Mouse (Mus musculus): ENCODE measurements at regions not wholly inside any gene's neighbourhood (a gene's known extent, or its start where the extent isn't known, plus 50 kb on each side); places are given as distances from the start of the nearest gene placed in this dataset.

- WGBS, result 80% methylated on average over 7 of the region's 7 CpGs
- H3K4me3 ChIP-seq (ENCODE audit: extremely low read depth, insufficient read depth, insufficient read length), result no peak overlapping the region
- no peaks in the 10 kb centered on the region for H3K4me1 ChIP-seq (ENCODE audit: control insufficient read depth, insufficient read depth, insufficient read length)
- no peak for TF ChIP-seq CTCF (IDR thresholded peaks at IDR 0.05; ENCODE audit: extremely low read depth, insufficient read depth, insufficient read length, insufficient replicate concordance)
- H3K27me3 ChIP-seq (ENCODE audit: control insufficient read depth, insufficient read depth, low read length), result no peaks in the 10 kb centered on the region
- H3K27ac ChIP-seq (ENCODE audit: insufficient read depth, low read length), result no peak overlapping the region
- no peak for DNase-seq (ENCODE audit: low read depth in 1 of 2, low spot score in 2 of 2)
- no peaks in the 10 kb centered on the region for H3K36me3 ChIP-seq (ENCODE audit: control insufficient read depth, insufficient read depth, low read length)
These were observed 126.0 kb upstream of the Hs6st1 start for GRCm38 (mm10) chr1:35942222-35942621.

GRCm38 (mm10) chr1:35943800-35944199 is 124.4 kb upstream of the Hs6st1 start:
- Histone ChIP-seq H3K4me3 (ENCODE audit: extremely low read depth, insufficient read depth, insufficient read length) (no peak overlapping the region), H3K36me3 (ENCODE audit: control insufficient read depth, insufficient read depth, low read length) (no peaks in the 10 kb centered on the region), H3K4me1 (ENCODE audit: control insufficient read depth, insufficient read depth, insufficient read length) (no peaks in the 10 kb centered on the region), H3K27me3 (ENCODE audit: control insufficient read depth, insufficient read depth, low read length) (no peaks in the 10 kb centered on the region), H3K27ac (ENCODE audit: insufficient read depth, low read length) (no peak overlapping the region)
- TF ChIP-seq CTCF (IDR thresholded peaks at IDR 0.05; ENCODE audit: extremely low read depth, insufficient read depth, insufficient read length, insufficient replicate concordance) (no peak), POLR2A (IDR thresholded peaks at IDR 0.05; ENCODE audit: low read depth, low read length) (no peak)
- DNase-seq (ENCODE audit: low read depth in 1 of 2, low spot score in 2 of 2), result no peak
- WGBS, result 90% methylated on average over 7 of the region's 7 CpGs

DNA sequence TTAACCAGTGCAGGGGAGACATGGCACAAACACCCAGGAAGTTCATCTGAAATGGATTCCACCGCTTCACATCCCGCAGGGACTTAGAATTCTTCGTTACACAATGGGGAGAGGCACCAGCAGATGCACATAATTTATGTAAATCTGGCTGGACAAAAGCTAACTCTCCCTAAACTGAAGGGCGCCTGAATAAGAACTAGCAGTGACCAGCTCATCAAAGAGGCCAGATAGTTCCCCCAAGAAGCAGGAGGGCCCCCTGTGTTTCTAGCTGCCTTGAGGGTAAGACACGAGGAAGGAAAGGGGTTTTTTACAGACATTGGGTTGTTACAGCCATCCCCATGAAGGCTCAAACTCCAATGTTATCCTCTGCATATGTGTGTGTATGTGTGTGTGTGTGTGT is 123.8 kb upstream of the Hs6st1 start:
- Histone ChIP-seq H3K4me1 (ENCODE audit: control insufficient read depth, insufficient read depth, insufficient read length) (no peaks in the 10 kb centered on the region), H3K27ac (ENCODE audit: insufficient read depth, low read length) (no peak overlapping the region), H3K27me3 (ENCODE audit: control insufficient read depth, insufficient read depth, low read length) (no peaks in the 10 kb centered on the region), H3K36me3 (ENCODE audit: control insufficient read depth, insufficient read depth, low read length) (no peaks in the 10 kb centered on the region), H3K4me3 (ENCODE audit: extremely low read depth, insufficient read depth, insufficient read length) (no peak overlapping the region)
- no peak for DNase-seq (ENCODE audit: low read depth in 1 of 2, low spot score in 2 of 2)
- WGBS, result 85% methylated on average over 5 of the region's 5 CpGs
- no peak for TF ChIP-seq POLR2A (IDR thresholded peaks at IDR 0.05; ENCODE audit: low read depth, low read length)

GRCm38 (mm10) chr1:35944849-35945248 is 123.4 kb upstream of the Hs6st1 start:
- no peak overlapping the region for H3K4me3 ChIP-seq (ENCODE audit: extremely low read depth, insufficient read depth, insufficient read length)
- H3K36me3 ChIP-seq (ENCODE audit: control insufficient read depth, insufficient read depth, low read length), result no peaks in the 10 kb centered on the region
- no peak for DNase-seq (ENCODE audit: low read depth in 1 of 2, low spot score in 2 of 2)
- H3K27me3 ChIP-seq (ENCODE audit: control insufficient read depth, insufficient read depth, low read length), result no peaks in the 10 kb centered on the region
- 91% methylated on average over 8 of the region's 8 CpGs for WGBS
- no peak overlapping the region for H3K27ac ChIP-seq (ENCODE audit: insufficient read depth, low read length)
- no peaks in the 10 kb centered on the region for H3K4me1 ChIP-seq (ENCODE audit: control insufficient read depth, insufficient read depth, insufficient read length)
- TF ChIP-seq CTCF (IDR thresholded peaks at IDR 0.05; ENCODE audit: extremely low read depth, insufficient read depth, insufficient read length, insufficient replicate concordance), result no peak
- TF ChIP-seq POLR2A (IDR thresholded peaks at IDR 0.05; ENCODE audit: low read depth, low read length), result no peak

GRCm38 (mm10) chr1:35945596-35945995 is 122.6 kb upstream of the Hs6st1 start:
- no peak for TF ChIP-seq CTCF (IDR thresholded peaks at IDR 0.05; ENCODE audit: extremely low read depth, insufficient read depth, insufficient read length, insufficient replicate concordance)
- no peak for TF ChIP-seq POLR2A (IDR thresholded peaks at IDR 0.05; ENCODE audit: low read depth, low read length)
- WGBS, result 87% methylated on average over 4 of the region's 4 CpGs
- no peak overlapping the region for H3K27ac ChIP-seq (ENCODE audit: insufficient read depth, low read length)

DNA sequence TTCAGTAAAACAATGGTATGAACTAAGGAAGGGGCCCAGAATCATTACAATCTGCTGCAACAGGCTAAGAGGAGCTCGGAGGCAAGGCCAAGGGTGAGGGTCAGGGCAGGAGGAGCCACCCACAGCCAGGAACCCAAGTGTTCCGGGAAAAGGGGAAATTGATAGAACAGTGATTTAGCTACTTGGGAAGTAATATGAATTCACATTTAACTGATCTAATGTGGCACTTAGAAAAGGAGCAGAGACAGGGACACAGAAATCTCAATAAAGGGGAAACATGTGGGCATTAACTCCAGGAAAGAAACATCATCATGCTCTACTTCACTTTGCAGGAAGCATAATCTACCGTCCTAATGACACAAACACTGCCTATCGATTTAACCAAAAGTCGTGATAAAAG is 120.1 kb upstream of the Hs6st1 start:
- WGBS, result 71% methylated on average over 5 of the region's 5 CpGs

More at GRCm38 (mm10) chr1:35945596-35945995, 122.6 kb upstream of the Hs6st1 start:
- Histone ChIP-seq H3K4me1 (ENCODE audit: control insufficient read depth, insufficient read depth, insufficient read length) (no peaks in the 10 kb centered on the region), H3K27me3 (ENCODE audit: control insufficient read depth, insufficient read depth, low read length) (no peaks in the 10 kb centered on the region), H3K4me3 (ENCODE audit: extremely low read depth, insufficient read depth, insufficient read length) (no peak overlapping the region), H3K36me3 (ENCODE audit: control insufficient read depth, insufficient read depth, low read length) (no peaks in the 10 kb centered on the region)
- no peak for DNase-seq (ENCODE audit: low read depth in 1 of 2, low spot score in 2 of 2)

GRCm38 (mm10) chr1:35951082-35951481 is 117.1 kb upstream of the Hs6st1 start:
- no peak overlapping the region for H3K27ac ChIP-seq (ENCODE audit: insufficient read depth, low read length)
- no peak overlapping the region for H3K4me3 ChIP-seq (ENCODE audit: extremely low read depth, insufficient read depth, insufficient read length)
- TF ChIP-seq POLR2A (IDR thresholded peaks at IDR 0.05; ENCODE audit: low read depth, low read length) (no peak), CTCF (IDR thresholded peaks at IDR 0.05; ENCODE audit: extremely low read depth, insufficient read depth, insufficient read length, insufficient replicate concordance) (no peak)
- WGBS, result 25% methylated on average over 4 of the region's 4 CpGs
- no peaks in the 10 kb centered on the region for H3K4me1 ChIP-seq (ENCODE audit: control insufficient read depth, insufficient read depth, insufficient read length)
- no peaks in the 10 kb centered on the region for H3K27me3 ChIP-seq (ENCODE audit: control insufficient read depth, insufficient read depth, low read length)
- no peaks in the 10 kb centered on the region for H3K36me3 ChIP-seq (ENCODE audit: control insufficient read depth, insufficient read depth, low read length)
- DNase-seq (ENCODE audit: low read depth in 1 of 2, low spot score in 2 of 2), result no peak

More for the DNA sequence above, 120.1 kb upstream of the Hs6st1 start:
- no peaks in the 10 kb centered on the region for H3K4me1 ChIP-seq (ENCODE audit: control insufficient read depth, insufficient read depth, insufficient read length)
- H3K36me3 ChIP-seq (ENCODE audit: control insufficient read depth, insufficient read depth, low read length), result no peaks in the 10 kb centered on the region
- no peaks in the 10 kb centered on the region for H3K27me3 ChIP-seq (ENCODE audit: control insufficient read depth, insufficient read depth, low read length)
- TF ChIP-seq CTCF (IDR thresholded peaks at IDR 0.05; ENCODE audit: extremely low read depth, insufficient read depth, insufficient read length, insufficient replicate concordance) (no peak), POLR2A (IDR thresholded peaks at IDR 0.05; ENCODE audit: low read depth, low read length) (no peak)
- H3K27ac ChIP-seq (ENCODE audit: insufficient read depth, low read length), result no peak overlapping the region
- H3K4me3 ChIP-seq (ENCODE audit: extremely low read depth, insufficient read depth, insufficient read length), result no peak overlapping the region
- no peak for DNase-seq (ENCODE audit: low read depth in 1 of 2, low spot score in 2 of 2)
